Mouse (Mus musculus) natural killer cell, adult 2 months (primary cell): Measurements from ENCODE around the gene Cdc42se2.

Source experiments
- DNase-seq, 2 experiments: peaks; one replicate each; pipeline ENCODE4 v3.0.0; 2022; ENCODE audit warnings: low spot score in 2 of 2

Cdc42se2 gene

DNA sequence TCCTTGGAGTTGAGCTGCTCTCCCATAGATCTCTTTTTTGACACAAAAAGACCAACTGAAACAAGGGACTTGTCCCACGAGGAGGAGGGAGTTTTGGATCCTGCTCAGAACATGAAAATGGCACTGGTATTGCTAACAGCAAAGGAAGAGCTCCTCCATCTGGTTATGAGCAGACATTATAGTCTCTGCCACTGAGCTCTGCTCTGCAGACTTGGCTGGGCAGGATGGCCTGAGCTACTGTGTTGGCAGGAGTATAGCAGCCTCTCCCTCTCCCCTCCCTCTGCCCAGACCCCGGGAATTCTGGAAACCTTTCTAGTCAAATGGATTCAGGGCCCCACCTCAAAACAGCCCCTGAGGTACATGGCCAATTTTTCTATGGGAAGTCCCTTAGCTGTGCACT lies 77.8 kb downstream of the Cdc42se2 start:
- no peak for DNase-seq

DNA sequence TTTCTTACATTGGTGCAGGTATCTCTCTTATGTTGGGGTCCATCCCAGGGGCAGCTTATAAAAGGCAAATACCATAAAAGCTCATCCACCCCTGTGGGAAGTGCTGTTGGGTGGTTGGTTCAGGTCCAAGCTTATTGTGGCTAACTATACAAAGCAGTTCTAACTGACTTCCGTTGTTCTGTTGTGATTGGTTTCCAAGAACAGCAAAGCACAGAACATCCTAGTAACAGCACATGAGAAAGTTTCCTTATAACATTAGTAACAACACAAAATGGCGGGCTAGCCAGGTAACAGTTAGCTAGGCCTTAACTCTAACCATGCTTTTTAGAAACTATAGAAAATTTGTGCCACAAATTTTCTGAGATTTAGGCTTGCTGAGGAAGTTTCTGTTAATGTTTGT lies 79.3 kb downstream of the Cdc42se2 start:
- DNase-seq = no peak

DNA sequence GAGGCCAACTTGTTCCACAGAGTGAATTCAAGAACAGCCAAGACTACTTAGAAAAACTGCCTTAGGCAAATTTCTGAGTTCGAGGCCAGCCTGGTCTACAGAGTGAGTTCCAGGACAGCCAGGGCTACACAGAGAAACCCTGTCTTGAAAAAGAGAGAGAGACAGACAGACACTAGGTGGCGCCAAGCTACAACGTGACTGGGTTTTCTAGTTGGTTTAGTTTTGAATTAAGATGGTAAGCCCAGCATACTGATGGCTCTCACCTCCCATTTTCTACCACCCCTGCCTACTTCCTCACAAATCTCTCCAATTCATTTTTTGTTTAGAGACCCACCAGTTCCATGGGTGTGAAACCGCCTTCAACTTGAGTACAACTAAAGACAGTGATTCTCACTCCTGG lies 84.2 kb downstream of the Cdc42se2 start:
- DNase-seq = peak; percentile 73 to 83

DNA sequence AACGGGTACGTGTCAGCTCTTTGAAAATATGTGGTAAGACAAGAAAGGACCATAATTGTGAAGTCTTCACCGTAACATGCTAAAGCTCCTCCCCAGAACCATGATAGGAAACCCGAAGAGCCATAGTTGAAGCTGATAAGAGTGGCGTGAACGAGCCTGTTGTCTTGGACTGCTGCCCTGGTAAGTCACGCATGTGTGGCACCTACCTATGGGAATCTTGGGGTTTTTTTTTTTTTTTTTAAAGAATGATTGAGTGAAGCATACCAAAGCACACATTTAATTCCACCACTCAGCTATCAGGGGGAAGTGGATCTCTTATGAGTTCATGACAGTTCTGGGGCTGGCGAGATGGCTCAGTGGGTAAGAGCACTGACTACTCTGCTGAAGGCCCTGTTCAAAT lies 85.6 kb downstream of the Cdc42se2 start:
- DNase-seq = no peak

DNA sequence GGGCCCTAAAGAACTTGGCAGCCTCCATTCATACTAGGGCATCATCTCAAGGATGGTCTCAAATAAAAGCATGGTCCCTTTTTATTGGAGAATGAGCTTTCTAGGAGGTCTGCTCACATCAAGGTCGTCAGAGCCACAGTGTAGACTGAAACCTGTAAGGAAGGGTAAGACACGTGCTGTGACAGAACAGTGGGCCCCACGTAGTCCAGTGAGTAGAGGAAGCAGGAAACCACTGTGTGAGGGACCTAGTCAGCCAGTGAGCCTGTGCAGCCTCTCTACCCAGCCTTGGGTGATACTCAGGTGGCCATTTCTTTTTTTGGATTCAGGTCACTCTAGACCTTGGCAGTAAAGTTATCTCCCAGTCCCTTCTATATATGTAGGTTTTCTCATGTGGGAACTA lies 87.5 kb downstream of the Cdc42se2 start:
- no peak for DNase-seq

DNA sequence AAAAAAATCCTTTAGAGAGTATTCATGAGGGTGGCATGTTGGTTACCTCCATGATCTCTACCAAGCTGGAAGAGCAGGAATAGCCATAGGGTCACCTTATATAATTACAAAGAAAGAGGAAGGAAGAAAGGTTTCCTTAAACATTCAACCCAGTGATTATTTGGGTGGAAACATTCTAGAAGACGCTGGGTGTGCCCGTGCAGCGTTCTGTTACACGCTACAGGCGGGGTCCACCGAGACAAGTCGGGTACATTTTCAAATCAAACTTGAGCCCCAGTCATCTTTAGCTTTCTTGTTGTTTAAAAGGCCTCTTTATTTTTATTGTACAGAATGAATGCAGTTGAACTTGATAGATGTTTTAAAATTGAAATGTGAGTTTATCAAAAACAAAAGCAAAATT lies 88.8 kb downstream of the Cdc42se2 start:
- no peak for DNase-seq

DNA sequence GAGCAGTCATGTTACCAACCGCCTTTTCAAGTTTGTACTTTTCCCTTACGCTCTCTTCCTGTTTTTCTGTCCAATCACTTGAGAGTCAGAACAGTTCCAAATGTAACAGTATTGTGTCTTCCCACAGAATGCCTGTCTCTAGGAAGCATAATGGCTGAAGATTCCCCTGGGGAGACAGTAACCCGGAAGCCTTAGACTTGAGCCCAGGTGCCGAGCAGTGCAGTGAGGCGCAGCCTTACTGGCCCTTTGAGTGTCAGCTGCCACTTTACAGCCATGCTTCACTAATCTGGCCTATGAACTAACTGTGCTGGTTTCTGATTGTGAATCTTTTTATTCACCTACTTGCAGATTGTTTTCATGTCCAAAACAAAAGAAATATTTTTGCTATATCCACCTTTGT lies 89.9 kb downstream of the Cdc42se2 start:
- DNase-seq = no peak

DNA sequence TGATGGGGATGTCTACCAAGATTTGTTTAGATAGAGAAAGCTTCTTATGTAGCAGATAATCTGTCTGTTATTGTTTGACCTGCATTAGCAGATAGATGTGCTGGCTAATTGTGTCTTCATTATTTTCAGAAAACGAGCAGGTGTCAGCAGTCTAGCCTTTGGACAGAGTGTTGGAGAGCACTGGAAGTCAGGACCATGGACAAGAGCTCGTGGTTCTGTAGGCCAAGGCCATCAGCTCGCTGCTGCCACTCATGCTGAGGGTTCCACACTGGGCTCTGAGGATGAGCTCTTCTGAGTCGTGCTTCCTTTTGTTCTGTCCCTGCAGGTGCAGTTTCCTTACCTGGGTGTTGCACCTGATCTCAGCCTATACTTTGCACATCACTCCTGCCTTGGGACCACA lies 91.5 kb downstream of the Cdc42se2 start:
- DNase-seq = no peak

DNA sequence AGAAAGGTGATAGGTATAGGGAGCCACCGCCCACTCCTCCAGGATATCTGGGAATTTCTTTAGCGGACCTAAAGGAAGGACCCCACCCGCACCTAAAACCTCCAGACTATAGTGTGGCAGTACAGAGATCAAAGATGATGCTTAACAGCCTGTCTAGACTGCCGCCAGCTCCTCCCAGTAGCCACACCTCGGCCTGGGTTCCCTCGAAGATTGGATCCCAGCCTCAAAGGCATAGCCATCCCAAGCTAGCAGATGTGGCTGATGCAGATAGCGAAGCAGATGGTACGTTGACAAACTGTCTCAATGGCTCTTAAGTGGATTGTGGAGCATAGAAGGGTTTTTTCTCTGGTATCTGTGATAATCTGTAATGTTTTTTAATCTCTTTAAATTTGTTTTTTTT lies 93.2 kb downstream of the Cdc42se2 start:
- no peak for DNase-seq

DNA sequence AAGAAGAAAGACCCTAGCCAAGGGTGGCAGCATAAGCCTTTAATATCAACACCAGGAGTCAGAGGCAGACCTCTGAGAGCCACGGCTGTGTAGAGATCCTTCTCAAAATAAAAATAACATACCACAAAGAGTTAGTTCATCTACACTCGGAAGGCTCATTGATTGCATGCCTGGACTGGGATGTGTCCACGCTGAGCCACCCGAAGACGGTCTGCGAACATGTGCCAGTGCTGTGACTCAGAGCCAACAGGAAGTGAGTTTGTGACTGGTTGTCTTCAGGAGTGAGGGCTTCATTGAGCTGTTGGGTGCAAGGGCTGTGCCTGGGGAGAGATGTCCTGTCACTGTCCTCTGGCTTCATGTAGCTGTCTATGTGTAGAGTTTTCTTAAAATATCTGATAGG lies 93.8 kb downstream of the Cdc42se2 start:
- DNase-seq = no peak

DNA sequence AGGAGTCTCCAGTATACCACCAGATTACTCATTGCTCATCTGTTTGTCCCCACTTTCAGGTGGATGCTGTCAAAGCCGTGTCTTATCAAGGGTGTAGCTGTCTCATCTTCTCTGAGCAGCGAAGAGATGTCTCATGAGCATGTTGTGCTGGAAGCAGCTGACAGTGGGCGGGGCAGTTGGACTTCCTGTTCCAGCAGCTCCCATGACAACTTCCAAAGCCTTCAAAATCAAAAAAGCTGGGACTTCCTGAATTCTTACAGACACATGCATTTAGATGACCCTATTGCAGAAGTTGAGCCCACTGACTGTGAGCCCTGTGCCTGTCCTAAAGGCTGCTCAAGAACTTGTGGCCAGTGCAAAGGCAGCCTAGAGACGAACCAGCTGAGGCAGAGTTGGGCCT lies 96.3 kb downstream of the Cdc42se2 start:
- no peak for DNase-seq

DNA sequence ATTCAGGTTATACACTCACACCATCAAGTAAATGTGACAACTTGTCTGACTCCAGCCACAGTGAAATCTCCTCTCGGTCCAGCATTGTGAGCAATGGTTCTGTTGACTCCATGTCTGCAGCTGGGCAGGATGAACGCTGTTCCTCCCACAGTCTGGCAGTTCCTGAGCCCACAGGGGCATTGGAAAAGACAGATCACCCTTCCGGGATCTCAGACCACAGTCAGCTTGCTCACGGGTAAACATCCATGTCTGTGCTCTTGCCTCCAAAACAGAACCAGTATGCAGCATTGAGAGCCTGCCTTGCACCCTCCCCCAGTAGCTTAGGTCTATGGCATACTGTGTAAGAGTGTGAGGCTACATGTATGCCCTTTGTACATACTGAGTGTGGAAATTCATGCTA lies 97.3 kb downstream of the Cdc42se2 start:
- no peak for DNase-seq

DNA sequence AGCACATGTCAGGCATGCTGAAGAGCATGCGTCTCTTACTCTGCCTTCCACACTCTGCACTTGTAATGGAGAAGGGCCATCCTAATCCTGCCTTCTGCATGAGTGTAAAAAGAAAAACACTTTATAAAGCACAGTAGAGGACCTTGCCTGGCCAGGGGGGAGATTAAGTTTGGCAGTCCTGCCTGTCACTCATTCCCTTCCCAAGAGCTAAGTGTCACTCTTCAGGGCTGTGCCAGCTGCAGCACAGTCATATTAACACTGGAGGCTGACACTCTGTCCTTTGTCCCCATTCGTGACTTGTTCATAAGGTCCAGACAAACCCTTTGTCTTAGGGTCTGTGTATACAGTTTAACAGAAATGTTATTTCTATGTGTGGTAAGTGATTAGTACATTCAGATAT lies 102.6 kb downstream of the Cdc42se2 start:
- DNase-seq = no peak

DNA sequence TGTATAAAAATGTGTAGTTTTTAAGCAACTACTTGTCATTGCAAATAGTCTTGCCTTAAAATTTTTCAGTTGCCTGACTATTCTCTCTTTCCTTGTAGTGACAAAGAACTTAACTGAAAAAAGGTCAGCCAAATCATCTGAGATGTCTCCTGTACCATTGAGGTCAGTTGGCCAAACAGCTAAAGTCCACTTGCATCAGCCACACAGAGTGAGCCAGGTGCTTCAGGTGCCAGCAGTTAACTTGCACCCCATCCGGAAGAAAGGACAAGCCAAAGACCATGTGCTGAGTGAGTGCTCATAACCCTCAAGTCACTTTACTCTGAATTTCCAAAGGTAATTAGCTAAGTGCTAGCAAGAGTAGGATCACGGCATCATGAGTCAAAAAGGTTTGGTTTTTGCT lies 108.3 kb downstream of the Cdc42se2 start:
- no peak for DNase-seq

DNA sequence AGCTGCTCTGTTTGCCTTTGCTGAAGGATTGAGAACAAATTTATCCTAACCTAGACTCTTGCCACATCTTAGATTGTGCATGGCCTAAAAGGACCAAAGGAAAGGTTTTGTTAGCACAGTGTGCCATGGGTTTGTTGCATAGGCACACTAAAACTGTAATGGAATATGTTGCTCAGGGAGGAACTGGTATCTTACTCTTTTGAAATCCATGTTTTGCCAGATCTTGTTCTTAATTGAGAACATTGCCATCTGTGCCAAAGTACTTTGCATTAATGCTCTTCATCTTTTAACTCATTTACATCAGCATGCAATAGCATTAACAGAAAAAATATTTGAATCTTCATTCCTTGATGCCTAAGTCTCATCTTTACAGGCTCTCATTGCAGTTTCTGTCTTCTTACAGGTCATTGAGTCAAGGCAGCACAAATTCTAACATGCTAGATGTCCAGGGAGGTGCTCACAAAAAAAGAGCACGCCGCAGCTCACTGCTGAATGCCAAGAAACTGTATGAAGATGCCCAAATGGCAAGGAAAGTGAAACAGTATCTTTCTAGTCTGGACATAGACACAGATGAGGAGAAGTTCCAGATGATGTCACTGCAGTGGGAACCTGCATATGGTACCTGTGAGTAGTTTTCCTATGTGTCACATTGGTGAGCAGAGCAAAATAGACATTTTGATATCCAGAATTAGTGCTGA lies 111.5 kb downstream of the Cdc42se2 start:
- no peak for DNase-seq

DNA sequence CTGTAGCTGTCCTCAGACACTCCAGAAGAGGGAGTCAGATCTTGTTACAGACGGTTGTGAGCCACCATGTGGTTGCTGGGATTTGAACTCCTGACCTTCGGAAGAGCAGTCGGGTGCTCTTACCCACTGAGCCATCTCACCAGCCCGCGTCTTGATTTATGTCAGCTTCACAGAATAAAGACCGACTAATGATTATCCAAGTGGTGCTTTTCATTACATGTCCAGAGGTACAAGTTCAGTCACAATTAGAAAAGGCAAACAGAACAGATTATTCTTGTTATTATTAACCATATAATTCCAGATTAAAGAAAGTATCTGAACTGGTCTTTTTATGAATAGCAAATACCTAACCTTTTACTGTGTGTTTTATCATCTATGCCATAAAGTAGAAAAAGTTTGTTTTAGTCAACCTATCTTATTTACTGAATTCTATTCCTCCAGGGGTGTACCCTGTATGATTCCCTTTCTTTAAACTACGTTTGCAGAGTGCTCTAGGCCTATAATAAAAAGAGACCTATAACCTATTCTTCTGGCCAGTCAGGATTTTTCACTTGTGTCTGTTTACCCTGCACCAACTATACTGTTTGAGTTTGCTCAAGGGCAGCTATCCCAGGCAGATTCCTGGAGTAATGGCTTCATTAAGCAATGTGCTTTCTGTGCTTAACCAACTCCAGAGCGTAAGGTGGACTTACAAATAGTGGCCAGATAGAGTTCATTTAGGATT lies 113.7 kb downstream of the Cdc42se2 start:
- DNase-seq = no peak
